Mouse (Mus musculus) heart, postnatal 0 days (tissue): ENCODE measurements around the gene Cpsf6.
A peak's percentile ranks its signal among the peaks of the same experiment; 100 is the strongest.

ENCODE experiments used
- CTCF ChIP-seq: IDR thresholded peaks from 2 replicates; pipeline ENCODE4 v1.5.1; 2016; ENCODE audit warnings: antibody characterized with exemption, control low read depth, low read depth
- EP300 ChIP-seq: IDR thresholded peaks from 2 replicates; pipeline ENCODE4 v1.6.1; 2016; ENCODE audit warnings: antibody characterized with exemption, low read depth

DNA sequence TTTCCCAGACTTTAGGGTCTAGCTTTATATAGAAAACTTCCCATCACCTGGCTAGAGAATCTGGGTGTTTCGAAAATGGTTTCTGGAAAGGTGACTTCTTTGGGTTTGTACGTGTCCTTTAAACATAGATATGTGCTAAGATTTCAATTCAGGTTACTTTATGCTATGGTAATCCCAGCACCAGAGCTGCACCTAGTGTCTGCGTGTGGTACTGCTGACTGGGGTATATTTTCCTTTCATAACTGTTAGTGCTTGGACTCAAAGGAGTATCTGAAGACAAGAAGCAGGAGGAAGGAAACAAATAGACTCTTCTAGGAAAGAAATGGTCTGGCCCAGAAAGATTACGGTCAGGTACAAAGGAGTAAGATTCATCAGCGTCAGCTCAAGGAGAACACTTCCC is 49.3 kb downstream of the Cpsf6 start:
- TF ChIP-seq CTCF, result peak; percentile 61
- TF ChIP-seq EP300, result no peak
